Mouse (Mus musculus) left cerebral cortex, postnatal 25 days (tissue): ENCODE results near the gene Fgfr2. TPM values are rescaled to one million over a fixed set of nuclear protein-coding genes. Genes with fewer than 3 reads are reported as not detected.

Experiments
- DNase-seq, 2 experiments: peaks; one replicate each; pipeline ENCODE4 v3.0.0; 2022; ENCODE audit warnings: low spot score in 2 of 2, mixed read lengths in 1 of 2
- intact Hi-C: fragments of 180-260 bp; cut with DNase I; formaldehyde crosslinking; loops from one replicate; pipeline ENCODE4 v1.15.1; 2025
- total RNA-seq, 2 experiments: library from RNA; stranded (reverse); gene quantifications; 2 replicates each; pipeline ENCODE4 v1.2.3; 2021

Gene Fgfr2
- total RNA-seq, 2 experiments from 2014 or later, result 37.1 to 42.0 TPM

DNA sequence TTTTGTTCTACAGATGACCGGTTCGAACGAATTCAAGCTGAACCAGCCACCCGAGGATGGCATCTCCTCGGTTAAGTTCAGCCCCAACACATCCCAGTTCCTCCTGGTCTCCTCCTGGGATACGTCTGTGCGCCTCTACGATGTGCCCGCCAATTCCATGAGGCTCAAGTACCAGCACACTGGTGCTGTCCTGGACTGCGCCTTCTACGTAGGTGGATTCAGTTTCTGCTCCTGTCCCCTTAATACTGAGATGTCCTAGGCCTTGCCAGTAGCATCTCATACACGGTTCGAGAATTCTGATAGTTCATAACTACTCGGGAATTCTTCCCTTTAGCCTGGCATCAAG, 1562.5 kb downstream of the Fgfr2 start:
- intact Hi-C loops, result loop anchor here (5.0 to 10.0 kb wide), 2 partner anchors 198 to 654 kb away; partner anchors contain the start of gene 2310057M21Rik
- no peak for DNase-seq

DNA sequence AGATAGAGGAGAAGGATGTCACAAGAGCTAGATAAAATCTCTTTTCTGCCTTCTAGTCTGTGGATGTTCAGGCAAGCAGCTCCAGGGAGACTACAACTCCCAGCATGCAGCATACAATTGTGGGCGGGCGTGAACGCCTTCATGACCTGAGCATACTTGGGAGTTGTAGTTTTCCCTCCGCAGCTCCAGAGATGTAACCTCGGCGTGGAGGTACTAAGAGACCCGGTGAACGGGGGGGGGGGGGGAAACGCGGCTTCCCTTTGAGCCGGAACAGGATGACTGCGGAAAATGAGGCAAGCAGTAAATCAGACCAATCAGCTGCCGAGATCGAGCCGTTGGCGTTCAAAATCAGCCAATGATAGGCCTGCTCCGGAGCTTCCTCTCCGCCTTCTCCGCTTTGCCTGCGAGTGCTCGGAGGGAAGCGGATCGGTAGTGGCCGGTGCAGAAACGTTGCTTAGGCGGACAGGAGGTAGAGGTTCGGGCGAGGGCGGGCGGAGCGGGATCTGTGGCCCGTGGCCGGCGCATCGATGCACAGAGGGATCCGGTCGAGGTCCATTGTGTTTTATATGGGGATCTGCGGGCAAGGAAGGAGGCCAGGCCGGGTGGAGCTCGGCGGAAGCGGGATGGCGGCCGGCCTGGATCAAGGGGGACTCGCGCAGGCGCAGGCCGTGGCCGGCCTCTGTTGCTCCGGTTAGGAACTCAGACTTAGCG, 1563.0 kb downstream of the Fgfr2 start, which contains the start of gene Bub3:
TSS of gene Bub3 (plus strand) at position 237 of the 711 bp plus-strand sequence.
- intact Hi-C loops, result loop anchor here (5.0 to 10.0 kb wide), 2 partner anchors 198 to 655 kb away; partner anchors contain the start of gene 2310057M21Rik
- DNase-seq, result peak; percentile 94 to 99

DNA sequence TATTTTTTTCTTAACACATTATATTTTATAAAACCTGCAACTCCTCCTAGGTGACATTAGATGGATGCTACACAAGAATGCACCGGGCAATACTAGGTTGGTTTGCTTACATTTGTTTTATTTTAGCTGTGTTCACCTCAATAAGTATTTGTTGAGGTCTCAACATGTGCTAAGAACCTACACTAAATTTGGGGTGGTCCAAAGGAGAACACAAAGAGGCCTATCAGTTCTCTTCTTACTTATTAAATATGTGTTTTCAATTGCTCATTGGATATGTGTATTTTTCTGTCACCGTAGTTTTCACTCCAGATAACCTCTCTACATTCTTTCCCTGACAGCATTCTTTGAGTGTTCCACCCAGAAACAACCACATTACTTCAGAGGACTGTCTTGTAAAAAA, 1565.4 kb downstream of the Fgfr2 start:
- intact Hi-C loops, result no loop called here
- DNase-seq, result no peak

DNA sequence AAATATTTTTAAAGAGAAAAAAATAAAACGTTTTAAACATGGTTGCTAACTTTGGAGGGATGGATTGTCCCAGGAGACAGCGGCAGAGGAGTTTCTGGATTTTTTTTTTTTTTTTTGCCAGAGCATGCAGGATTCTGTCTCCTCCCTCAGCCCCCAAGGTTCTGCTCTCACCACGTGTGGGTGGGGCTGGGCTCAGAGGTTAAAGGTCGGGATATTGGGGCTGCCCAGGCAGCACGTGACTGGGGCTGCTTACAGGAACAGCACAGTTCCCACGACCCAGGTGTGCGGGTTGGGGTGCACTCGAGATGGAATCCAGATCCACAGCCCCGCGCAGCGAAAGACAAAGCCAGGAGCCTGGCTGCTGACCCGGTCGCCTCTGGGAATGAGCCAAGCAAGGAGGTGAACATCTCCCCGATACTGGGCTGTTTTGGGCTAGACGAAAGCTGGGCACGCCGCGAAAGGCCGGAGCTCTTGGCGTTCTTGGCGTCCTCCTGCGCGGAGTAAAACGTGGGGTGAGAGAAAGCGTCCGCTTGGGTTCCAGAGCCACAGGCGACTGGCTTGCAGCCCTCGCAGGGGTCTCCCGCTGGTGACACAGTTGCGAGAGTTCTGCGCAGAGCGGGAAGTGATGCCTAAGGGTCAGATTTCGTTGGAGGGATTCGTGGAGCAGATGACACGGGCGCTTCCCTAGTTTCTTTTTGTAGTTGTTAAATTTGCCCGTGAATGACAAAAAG, 1566.4 kb downstream of the Fgfr2 start:
- intact Hi-C loops, result no loop called here
- peak; percentile 24 to 31 for DNase-seq

DNA sequence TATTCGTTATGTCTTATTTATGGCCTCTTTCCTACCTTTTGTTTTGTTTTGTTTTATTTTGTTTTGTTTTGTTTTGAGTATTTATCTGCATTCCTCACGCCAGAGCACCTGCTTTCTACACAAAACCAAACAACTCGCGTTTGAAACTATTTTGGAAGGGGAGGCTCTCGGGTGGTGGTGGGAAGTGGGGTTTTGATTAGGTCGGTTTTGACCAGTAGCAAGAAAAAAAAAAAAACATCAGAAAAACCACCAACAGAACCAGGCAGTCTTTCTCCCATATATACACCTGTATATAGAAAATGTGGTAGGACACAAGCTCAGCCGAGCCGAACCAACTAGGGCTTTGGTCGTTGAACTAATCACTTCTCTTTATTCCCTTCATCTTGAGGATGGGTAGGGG, 1567.0 kb downstream of the Fgfr2 start:
- intact Hi-C loops, result no loop called here
- DNase-seq, result no peak

DNA sequence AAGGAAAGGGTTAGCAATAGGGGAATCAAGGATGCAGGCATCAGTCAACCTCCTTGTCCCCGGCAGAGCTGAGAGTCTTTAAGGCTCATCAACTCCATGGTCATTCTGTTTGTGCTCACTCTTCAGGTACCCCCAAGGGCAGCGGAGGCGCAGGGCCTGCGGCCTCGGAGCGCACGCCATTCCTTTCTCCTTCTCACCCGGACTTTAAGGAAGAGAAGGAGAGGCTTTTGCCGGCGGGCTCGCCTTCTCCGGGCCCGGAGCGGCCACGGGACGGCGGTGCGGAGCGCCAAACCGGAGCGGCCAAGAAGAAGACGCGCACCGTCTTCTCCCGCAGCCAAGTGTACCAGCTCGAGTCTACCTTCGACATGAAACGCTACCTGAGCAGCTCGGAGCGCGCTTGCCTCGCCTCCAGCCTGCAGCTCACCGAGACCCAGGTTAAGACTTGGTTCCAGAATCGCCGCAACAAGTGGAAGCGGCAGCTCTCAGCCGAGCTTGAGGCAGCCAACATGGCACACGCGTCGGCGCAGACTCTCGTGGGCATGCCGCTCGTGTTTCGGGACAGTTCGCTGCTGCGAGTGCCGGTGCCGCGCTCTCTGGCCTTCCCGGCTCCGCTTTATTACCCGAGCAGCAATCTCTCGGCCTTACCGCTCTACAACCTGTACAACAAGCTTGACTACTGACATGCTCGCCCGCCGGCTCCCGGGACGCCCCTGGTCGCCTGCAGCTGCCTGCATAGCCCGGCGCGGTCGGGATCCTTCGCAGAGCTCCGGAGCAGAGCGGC, 1567.7 kb downstream of the Fgfr2 start:
- intact Hi-C loops, result no loop called here

DNA sequence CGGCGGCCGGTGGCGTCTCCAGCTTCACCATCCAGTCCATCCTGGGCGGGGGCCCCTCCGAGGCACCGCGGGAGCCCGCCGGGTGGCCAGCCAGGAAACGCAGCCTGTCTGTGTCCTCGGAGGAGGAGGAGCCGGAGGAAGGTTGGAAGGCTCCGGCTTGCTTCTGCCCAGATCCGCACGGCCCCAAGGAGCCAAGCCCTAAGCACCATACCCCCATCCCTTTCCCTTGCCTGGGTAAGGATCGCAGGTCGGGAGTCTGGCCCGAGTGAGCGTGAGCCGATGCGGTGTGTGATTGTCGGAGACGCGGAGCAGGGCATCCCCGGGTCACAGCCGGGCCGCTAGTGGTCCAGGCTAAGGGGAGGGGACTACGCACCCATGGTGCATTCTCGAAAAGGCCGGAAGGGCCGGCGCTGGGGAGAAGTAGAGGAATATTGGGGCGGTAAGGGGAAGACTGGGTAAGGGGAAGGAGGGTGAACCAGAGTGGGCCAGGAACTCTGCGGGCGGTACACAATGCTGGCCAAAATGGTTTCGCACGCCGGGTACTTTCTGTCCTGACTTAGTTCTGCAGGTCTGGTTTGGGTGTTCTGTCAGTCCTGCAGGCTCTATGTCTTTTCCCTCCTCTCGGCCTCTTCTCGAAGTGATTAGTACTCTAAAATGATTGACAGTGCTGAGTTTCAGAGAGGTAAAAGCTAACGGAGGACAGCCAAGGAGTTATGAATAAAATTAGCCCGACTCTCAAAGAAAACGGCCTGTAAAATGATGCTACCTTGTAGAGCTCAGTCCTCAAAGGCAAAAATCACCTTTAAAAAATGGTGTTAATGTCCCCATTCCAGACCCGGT, 1568.6 kb downstream of the Fgfr2 start:
- no peak for DNase-seq
- intact Hi-C loops, result no loop called here

More for the DNA sequence above, 1567.7 kb downstream of the Fgfr2 start:
- DNase-seq, result no peak

DNA sequence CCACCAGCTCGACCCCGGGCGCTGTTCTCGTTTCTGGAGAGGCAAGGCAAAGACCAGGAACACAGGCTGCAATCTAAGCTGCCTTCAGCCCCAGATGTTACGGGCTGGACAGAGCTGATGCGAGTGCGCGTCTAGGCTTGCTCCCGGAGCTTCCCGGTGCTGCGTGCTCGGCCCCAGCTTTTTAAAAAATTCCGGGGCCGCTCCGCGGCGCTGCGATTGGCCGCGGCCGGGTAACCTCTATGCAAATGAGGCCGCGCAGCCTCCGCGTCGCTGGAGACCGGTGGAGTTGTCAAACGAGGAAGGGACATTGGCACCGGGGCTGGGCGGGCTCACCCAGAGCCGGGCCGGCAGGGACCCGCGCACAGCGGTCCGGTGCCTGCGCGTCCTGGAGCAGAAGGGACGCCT, 1569.4 kb downstream of the Fgfr2 start:
- intact Hi-C loops, result no loop called here
- DNase-seq, result no peak

DNA sequence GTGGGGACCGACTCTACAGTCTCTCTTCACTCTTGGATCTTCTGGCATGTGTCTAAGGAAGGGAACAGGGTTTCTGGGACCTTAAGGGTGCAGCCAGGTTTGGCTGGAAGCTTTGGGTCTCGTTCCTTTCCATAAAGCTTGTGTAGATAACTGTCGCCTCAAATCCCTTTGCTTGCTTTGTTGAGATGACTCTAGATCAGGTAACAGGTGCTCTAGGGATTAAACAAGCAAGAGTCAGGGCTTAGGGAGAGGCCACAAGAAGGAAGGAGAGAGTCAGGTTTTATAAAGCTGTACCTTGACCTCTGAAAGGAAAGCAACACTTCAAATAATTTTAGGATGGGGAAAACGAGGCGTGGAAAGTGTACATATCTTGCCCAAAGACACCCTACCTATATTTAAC, 1570.4 kb downstream of the Fgfr2 start:
- no peak for DNase-seq
- intact Hi-C loops, result no loop called here

DNA sequence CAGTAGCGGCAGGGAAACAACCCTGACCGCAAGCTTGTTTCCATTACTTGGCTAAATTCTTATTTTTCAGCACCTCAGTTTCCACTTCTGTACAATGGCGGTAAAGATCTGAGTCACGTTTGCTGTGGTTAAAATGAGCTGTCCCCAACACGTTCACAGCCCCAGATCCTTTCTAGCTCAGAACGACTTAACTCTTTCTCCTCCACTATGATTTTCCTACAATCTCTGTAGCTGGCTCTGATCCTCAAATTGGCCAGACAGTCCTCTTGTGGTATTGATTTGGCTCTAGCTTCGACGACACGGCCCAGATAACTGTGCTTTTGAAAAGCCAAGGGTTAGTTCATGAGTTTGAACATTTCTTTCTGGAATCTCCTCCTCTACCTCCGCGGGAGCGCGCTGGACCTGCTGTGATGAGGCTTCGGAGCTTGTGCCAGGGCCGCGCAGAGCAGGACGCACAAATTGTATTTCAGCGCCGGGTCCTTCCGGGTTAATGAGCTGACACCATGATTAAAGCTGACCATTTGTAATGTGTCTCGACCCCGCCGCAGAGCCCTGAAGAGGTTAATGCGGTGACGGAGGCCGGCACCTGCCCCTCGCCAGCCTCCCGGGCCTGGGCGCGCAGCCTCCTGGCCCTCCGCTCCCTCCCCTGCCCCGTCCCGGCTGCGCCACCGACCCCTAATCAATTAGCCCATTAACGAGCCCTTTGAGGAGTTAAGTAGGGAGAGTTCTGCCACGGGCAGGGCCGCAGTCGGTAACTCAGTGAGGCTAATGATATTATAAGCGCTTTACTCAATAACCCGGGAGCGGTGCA, 1571.0 kb downstream of the Fgfr2 start:
- intact Hi-C loops, result no loop called here
- no peak for DNase-seq

DNA sequence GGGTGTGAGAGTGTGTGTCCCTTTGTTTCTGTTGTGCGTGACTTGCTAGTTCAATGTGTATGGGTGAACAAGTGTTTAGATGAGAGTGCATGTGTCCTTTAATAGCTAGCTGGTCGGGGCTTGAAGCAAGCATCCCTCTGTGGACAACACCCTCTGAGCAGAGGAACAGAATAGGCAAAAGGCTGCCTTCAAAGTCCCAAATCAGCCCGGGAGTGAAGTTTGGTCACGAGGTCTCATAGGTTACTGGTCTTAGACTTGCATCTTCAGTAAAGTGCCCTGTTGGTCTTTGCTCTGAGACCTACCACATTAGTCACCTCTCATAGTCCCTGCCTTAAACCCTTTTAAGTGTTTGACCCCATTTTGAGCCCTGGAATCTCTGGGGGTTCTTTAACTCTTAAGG, 1571.7 kb downstream of the Fgfr2 start:
- DNase-seq, result no peak
- intact Hi-C loops, result no loop called here

DNA sequence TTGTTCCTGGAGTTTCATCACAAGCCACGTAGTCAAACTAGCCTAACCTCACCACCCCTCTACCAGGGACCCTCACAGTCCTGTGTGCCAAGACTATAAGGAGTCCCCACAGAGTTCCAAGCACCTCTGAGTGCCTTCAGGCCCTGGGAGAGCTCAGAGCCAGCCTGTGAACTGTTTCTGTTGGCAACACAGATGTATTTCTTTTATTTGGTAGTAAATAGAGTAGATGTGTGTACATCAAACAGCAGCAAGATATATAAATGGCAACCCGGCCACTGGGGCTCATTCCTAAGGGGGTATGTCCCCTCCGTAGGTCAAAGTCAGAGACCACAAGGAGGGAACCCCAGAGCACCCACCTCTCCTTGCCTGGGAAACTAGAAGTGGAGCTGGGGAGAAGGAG, 1574.7 kb downstream of the Fgfr2 start, which contains the start of gene Hmx2:
TSS of gene Hmx2 (plus strand) at position 301 of the 400 bp plus-strand sequence.
- intact Hi-C loops, result no loop called here
- no peak for DNase-seq

DNA sequence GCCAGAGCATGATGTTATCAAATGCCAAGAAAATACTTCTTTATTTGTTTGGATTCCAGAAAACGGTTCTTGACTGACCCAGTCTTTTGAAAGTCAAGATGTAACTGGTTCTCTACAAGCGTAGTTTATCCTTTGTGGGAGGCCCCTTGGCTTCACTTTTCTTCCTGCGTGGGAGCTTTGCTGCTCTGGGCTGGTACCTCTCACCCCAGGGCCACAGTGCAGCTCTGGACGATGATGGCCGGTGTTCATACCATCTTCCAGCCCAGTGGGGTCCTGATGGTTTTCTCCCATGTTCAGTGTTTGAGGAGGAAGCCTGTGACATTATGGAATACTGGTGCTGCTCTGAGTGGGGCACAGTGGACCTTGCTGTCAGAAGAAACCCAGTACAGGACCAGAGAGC, 1575.7 kb downstream of the Fgfr2 start:
- no peak for DNase-seq
- intact Hi-C loops, result no loop called here

DNA sequence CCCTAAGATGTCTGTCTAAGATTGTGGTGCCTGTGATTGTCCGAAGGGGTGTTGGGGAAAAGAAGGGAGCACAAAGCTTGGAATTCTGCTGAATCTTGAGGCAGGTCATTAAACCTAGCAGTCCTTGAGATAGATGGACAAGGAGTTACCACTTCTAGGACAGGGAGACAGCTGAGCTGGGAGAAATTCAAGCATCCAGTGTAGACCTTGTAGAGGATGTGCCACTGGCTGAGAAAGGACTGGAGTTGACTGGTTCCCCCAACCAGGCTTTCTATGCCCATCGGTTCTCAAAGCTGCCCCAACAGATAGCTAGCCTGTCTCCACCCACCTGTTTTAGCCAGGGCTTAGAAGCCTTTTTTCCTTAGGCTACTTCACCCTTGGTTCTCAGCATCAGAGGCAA, 1576.7 kb downstream of the Fgfr2 start:
- DNase-seq, result no peak
- intact Hi-C loops, result no loop called here

DNA sequence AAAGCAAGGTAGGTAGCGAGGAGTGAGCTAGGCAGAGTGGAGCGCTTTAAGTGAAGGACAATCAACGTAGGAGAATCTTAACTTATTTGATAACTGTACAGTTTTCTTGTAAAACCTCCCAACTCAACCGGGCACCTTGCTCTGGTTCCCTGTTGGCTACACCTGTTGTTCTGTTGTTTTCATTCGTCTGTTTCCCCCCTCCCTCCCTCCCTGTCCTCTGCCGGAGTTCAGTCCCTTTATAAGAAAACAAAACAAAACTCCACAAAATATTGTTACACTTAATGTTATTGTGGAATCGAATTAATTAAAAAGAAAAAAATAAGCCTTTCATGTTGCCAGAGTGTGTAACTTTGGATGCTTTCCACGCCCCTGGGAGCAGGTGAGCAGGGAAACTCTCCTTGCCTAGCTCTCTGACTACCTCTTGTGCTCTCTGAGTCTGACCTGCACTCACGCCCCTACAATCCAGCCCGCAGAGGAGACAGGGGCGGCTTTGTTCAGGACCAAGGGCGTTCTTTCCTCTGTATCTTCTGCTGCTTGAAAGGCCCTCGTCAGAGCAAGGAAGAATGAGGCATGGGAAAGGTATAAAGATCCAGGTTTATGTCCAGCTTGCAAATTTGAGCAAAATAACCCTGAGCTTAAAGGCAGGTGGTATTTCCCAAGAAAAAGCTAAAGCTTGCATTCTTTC, 1577.3 kb downstream of the Fgfr2 start:
- DNase-seq, result no peak
- intact Hi-C loops, result no loop called here

DNA sequence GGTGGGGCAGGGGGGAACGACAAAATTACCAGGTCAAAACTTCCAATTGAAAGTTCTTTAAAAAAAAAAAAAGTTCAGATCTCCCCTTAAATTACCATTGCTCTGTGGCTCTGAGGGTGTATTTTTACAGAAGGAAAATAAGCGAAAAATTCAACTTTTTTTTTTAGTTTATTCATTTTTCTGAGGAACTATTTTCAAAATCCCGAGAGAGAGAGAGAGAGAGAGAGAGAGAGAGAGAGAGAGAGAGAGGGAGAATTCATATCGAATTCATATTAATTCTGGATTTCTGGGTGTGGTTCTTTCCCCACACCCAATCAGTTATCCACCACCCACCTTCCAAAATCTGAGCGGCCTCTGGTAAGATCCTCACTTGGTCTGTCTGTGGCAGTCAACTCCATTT, 1578.3 kb downstream of the Fgfr2 start:
- intact Hi-C loops, result no loop called here
- no peak for DNase-seq

DNA sequence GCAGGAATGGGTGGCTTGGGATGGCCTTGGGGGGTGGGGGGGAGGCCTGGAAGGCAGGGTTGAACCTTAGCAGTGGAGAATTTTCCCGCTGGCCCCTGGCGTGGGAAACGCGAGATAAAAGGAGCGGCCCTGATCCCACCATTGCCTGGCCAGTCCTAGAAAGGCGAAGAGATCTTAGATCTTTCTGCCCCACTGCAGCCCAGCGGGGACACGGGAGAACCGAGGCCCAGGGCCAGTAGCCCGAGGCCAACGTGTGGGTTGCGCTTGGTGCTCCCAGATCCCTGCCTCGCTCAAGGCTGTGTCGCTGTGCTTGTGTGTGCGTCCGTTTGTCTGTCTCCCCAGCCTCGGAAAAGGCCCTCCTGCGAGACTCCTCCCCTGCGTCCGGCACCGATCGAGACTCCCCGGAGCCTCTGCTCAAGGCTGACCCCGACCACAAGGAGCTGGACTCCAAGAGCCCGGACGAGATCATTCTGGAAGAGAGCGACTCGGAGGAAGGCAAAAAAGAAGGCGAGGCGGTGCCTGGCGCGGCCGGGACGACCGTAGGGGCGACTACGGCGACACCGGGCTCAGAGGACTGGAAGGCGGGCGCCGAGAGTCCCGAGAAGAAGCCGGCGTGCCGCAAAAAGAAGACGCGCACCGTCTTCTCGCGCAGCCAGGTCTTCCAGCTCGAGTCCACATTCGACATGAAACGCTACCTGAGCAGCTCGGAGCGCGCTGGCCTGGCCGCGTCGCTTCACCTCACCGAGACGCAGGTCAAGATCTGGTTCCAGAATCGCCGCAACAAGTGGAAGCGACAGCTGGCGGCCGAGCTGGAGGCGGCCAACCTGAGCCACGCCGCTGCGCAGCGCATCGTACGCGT, 1579.3 kb downstream of the Fgfr2 start:
- DNase-seq, result no peak
- intact Hi-C loops, result no loop called here
